Mouse (Mus musculus) retina, postnatal 7 days (tissue): ENCODE results near the gene Fbxw9.

Experiments
- DNase-seq: peaks from one replicate; pipeline ENCODE4 v3.0.0-alpha.2; 2012; ENCODE audit warnings: low read depth, low spot score

Gene Fbxw9

GRCm38 (mm10) chr8:85083108-85083813 is 23.4 kb downstream of the Fbxw9 start, which contains the start of gene Man2b1:
TSS of gene Man2b1 (plus strand) at chr8:85083270.
- peak; percentile 66 for DNase-seq

GRCm38 (mm10) chr8:85084633-85085032 is 24.8 kb downstream of the Fbxw9 start:
- DNase-seq: no peak

- DNase-seq: no peak
Measured at GRCm38 (mm10) chr8:85086238-85086637, 26.4 kb downstream of the Fbxw9 start.

GRCm38 (mm10) chr8:85088771-85089170 is 28.9 kb downstream of the Fbxw9 start:
- no peak for DNase-seq

- no peak for DNase-seq
Measured at GRCm38 (mm10) chr8:85090856-85091255, 31.0 kb downstream of the Fbxw9 start.

GRCm38 (mm10) chr8:85091526-85092090 is 31.8 kb downstream of the Fbxw9 start:
- no peak for DNase-seq

- no peak for DNase-seq
Measured at GRCm38 (mm10) chr8:85095051-85095450, 35.2 kb downstream of the Fbxw9 start.

GRCm38 (mm10) chr8:85095566-85095965 is 35.7 kb downstream of the Fbxw9 start:
- DNase-seq: no peak

GRCm38 (mm10) chr8:85096196-85096595 is 36.3 kb downstream of the Fbxw9 start:
- DNase-seq: no peak

- no peak for DNase-seq
Measured at GRCm38 (mm10) chr8:85096850-85097249, 37.0 kb downstream of the Fbxw9 start.

GRCm38 (mm10) chr8:85100076-85100665 is 40.3 kb downstream of the Fbxw9 start:
- DNase-seq: no peak

GRCm38 (mm10) chr8:85113241-85113640 is 53.4 kb downstream of the Fbxw9 start:
- no peak for DNase-seq

GRCm38 (mm10) chr8:85115501-85115900 is 55.6 kb downstream of the Fbxw9 start:
- DNase-seq: no peak
